Mouse (Mus musculus) MEL (cell line): ENCODE results near the gene Ppp2r2c. TPM values are rescaled to one million over a fixed set of nuclear protein-coding genes. Genes with fewer than 3 reads are reported as not detected.
"Not testable (repeated sequence)": the region's sequence is repeated elsewhere in the genome, so short reads cannot be mapped to it uniquely, and the experiment has no call there.

Experiments used
- DNase-seq: peaks from one replicate; pipeline ENCODE4 v3.0.0; 2011; ENCODE audit warnings: low read depth, low spot score
- H3K27ac ChIP-seq: 2 replicates; pipeline ENCODE4 v1.5.1; 2012; ENCODE audit warnings: low read depth, mild to moderate bottlenecking, control low read depth, low read length, moderate library complexity; ENCODE audit not compliant: control insufficient read depth
- H3K27me3 ChIP-seq, 2 experiments: fragments of 150-350 bp in 1 of 2; sonication (generic) in 1 of 2; 2 replicates each; pipeline ENCODE4 v1.6.1; 2012; ENCODE audit warnings: low read length in 2 of 2, mild to moderate bottlenecking in 2 of 2, improper control_type of control experiment in 1 of 2, moderate library complexity in 1 of 2; ENCODE audit not compliant: insufficient read depth in 2 of 2, control insufficient read depth in 1 of 2
- H3K36me3 ChIP-seq, 2 experiments: 2 replicates each; pipeline ENCODE4 v1.6.1; 2012 to 2014; ENCODE audit warnings: low read length in 2 of 2, improper control_type of control experiment in 1 of 2, inconsistent platforms in 1 of 2, mild to moderate bottlenecking in 1 of 2; ENCODE audit not compliant: insufficient read depth in 2 of 2, control insufficient read depth in 1 of 2
- H3K4me1 ChIP-seq, 2 experiments: fragments of 150-350 bp in 1 of 2; sonication (generic) in 1 of 2; 2 replicates each; pipeline ENCODE4 v1.6.1; 2012; ENCODE audit warnings: low read length in 2 of 2, improper control_type of control experiment in 1 of 2, mild to moderate bottlenecking in 1 of 2; ENCODE audit not compliant: insufficient read depth in 2 of 2, control insufficient read depth in 1 of 2
- H3K4me3 ChIP-seq, 2 experiments: fragments of 150-350 bp in 1 of 2; sonication (generic) in 1 of 2; 2 replicates each; pipeline ENCODE4 v1.5.1; 2012; ENCODE audit warnings: low read depth in 2 of 2, low read length in 2 of 2, mild to moderate bottlenecking in 2 of 2, moderate library complexity in 2 of 2, control low read depth in 1 of 2, improper control_type of control experiment in 1 of 2; ENCODE audit not compliant: control insufficient read depth in 1 of 2, insufficient read depth in 1 of 2
- H3K79me2 ChIP-seq: 2 replicates; pipeline ENCODE4 v1.6.1; 2012; ENCODE audit warnings: mild to moderate bottlenecking, low read length, moderate library complexity; ENCODE audit not compliant: control insufficient read depth, poor library complexity, insufficient read depth
- H3K9ac ChIP-seq: 2 replicates; pipeline ENCODE4 v1.6.1; 2012; ENCODE audit warnings: low read depth, mild to moderate bottlenecking, control low read depth, low read length, moderate library complexity; ENCODE audit not compliant: control insufficient read depth, poor library complexity, severe bottlenecking
- H3K9me3 ChIP-seq: fragments of 150-350 bp; sonication (generic); replicated peaks from 2 replicates; pipeline ENCODE4 v1.6.1; 2012; ENCODE audit warnings: mild to moderate bottlenecking, low read length, improper control_type of control experiment, moderate library complexity; ENCODE audit not compliant: insufficient read depth
- BHLHE40 ChIP-seq: IDR thresholded peaks from 2 replicates; pipeline ENCODE4 v1.6.1; 2012; ENCODE audit warnings: low read depth, mild to moderate bottlenecking, inconsistent platforms, low read length, improper control_type of control experiment, borderline replicate concordance
- E2F4 ChIP-seq: IDR thresholded peaks from 2 replicates; pipeline ENCODE4 v1.6.1; 2011; ENCODE audit warnings: low read depth, low read length, improper control_type of control experiment, borderline replicate concordance
- ETS1 ChIP-seq: IDR thresholded peaks from 2 replicates; pipeline ENCODE4 v1.6.1; 2012; ENCODE audit warnings: low read depth, mild to moderate bottlenecking, inconsistent platforms, low read length, improper control_type of control experiment, moderate library complexity
- GABPA ChIP-seq: IDR thresholded peaks from 2 replicates; pipeline ENCODE4 v1.6.1; 2012; ENCODE audit warnings: low read depth, mild to moderate bottlenecking, inconsistent platforms, low read length, improper control_type of control experiment, moderate library complexity
- GATA1 ChIP-seq: IDR thresholded peaks from 2 replicates; pipeline ENCODE4 v1.6.1; 2011; ENCODE audit warnings: low read depth, low read length, improper control_type of control experiment
- HCFC1 ChIP-seq: IDR thresholded peaks from 2 replicates; pipeline ENCODE4 v1.6.1; 2012; ENCODE audit warnings: low read depth, mild to moderate bottlenecking, inconsistent platforms, low read length, improper control_type of control experiment, moderate library complexity
- KAT2A ChIP-seq: conservative IDR thresholded peaks from 2 replicates; pipeline ENCODE4 v1.6.1; 2012; ENCODE audit warnings: low read depth, low read length, improper control_type of control experiment, inconsistent platforms
- MEF2A ChIP-seq: IDR thresholded peaks from 2 replicates; pipeline ENCODE4 v1.6.1; 2014; ENCODE audit warnings: low read depth, mild to moderate bottlenecking, inconsistent platforms, low read length, improper control_type of control experiment; ENCODE audit not compliant: poor library complexity, insufficient replicate concordance, severe bottlenecking; ENCODE audit errors: extremely low read depth
- MYC ChIP-seq: IDR thresholded peaks from 2 replicates; pipeline ENCODE4 v1.6.1; 2011; ENCODE audit warnings: low read depth, mild to moderate bottlenecking, low read length, improper control_type of control experiment, moderate library complexity
- NELFE ChIP-seq: IDR thresholded peaks from 2 replicates; pipeline ENCODE4 v1.6.1; 2011; ENCODE audit warnings: low read depth, low read length, improper control_type of control experiment
- NRF1 ChIP-seq: IDR thresholded peaks from 2 replicates; pipeline ENCODE4 v1.6.1; 2014; ENCODE audit warnings: low read depth, mild to moderate bottlenecking, inconsistent platforms, low read length, improper control_type of control experiment, moderate library complexity; ENCODE audit not compliant: poor library complexity, insufficient read depth, severe bottlenecking
- RAD21 ChIP-seq: IDR thresholded peaks from 2 replicates; pipeline ENCODE4 v1.6.1; 2011; ENCODE audit warnings: mild to moderate bottlenecking, low read depth, low read length, improper control_type of control experiment
- SIN3A ChIP-seq: IDR thresholded peaks from 2 replicates; pipeline ENCODE4 v1.6.1; 2012; ENCODE audit warnings: low read length, improper control_type of control experiment, inconsistent platforms
- TBP ChIP-seq: IDR thresholded peaks from 2 replicates; pipeline ENCODE4 v1.8.0; 2011; ENCODE audit warnings: low read depth, low read length, improper control_type of control experiment
- UBTF ChIP-seq: IDR thresholded peaks from 2 replicates; pipeline ENCODE4 v1.6.1; 2012; ENCODE audit warnings: low read depth, mild to moderate bottlenecking, inconsistent platforms, low read length, improper control_type of control experiment, moderate library complexity, borderline replicate concordance; ENCODE audit not compliant: insufficient read depth
- USF1 ChIP-seq: IDR thresholded peaks from 2 replicates; pipeline ENCODE4 v1.6.1; 2014; ENCODE audit warnings: low read depth, mild to moderate bottlenecking, inconsistent platforms, low read length, improper control_type of control experiment, moderate library complexity
- ZMIZ1 ChIP-seq: IDR thresholded peaks from 2 replicates; pipeline ENCODE4 v1.6.1; 2012; ENCODE audit warnings: low read depth, mild to moderate bottlenecking, inconsistent platforms, low read length, improper control_type of control experiment, moderate library complexity
- polyA plus RNA-seq, 2 experiments: library from polyadenylated mRNA; stranded (reverse) in 1 of 2; unstranded in 1 of 2; fragments of >175 nt in 1 of 2; fragments of >200 nt in 1 of 2; gene quantifications; 2 replicates each; pipeline versions ENCODE4 v1.2.1 to v1.2.4; 2012; ENCODE audit warnings: low replicate concordance in 2 of 2, low read depth in 1 of 2; ENCODE audit not compliant: insufficient read length in 2 of 2, insufficient read depth in 1 of 2, missing spikeins in 1 of 2
- total RNA-seq: library from RNA; depleted of rRNA; stranded (reverse); fragments of 300-350 nt; gene quantifications from 2 replicates; pipeline ENCODE4 v1.2.3, GENCODE M21; 2012

Ppp2r2c gene
- total and polyA plus RNA-seq, 3 experiments, result not detected

DNA sequence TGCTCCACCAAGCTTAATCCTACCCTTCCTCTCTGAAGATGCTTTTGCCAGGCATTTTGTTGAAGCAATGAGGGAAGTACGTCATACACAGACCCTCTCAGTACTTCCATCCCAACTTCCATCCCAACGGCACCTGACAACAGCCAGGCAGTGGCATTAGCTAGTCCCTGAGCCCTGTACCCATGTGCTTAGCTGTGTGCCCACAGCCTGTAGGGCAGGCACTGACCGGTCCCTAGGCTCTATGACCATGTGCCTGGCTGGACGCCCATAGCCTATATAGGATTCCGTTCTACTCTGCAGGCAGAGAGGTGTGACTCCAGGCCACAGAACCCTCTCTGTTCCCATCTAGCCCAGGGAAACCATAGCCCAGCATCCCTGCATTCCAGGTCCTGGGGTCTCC is 69.7 kb downstream of the Ppp2r2c start:
- Histone ChIP-seq H3K27me3 (no peaks in the 10 kb centered on the region), H3K79me2 (no peaks in the 10 kb centered on the region), H3K9me3 (no peaks in the 10 kb centered on the region), H3K36me3 (no peaks in the 10 kb centered on the region), H3K4me3 (no peak overlapping the region), H3K4me1 (no peaks in the 10 kb centered on the region)
- no peak for DNase-seq
- no peak for TF ChIP-seq MYC
- TF ChIP-seq MEF2A, result no peak
- TF ChIP-seq BHLHE40, result no peak
- no peak for TF ChIP-seq ZMIZ1
- TF ChIP-seq GATA1, result no peak
- no peak for TF ChIP-seq HCFC1
- no peak for TF ChIP-seq UBTF
- no peak for TF ChIP-seq SIN3A
- TF ChIP-seq RAD21, result no peak
- no peak for TF ChIP-seq NELFE
- TF ChIP-seq KAT2A, result no peak
- TF ChIP-seq USF1, result no peak
- TF ChIP-seq NRF1, result no peak
- TF ChIP-seq TBP, result no peak
- no peak for TF ChIP-seq GABPA
- TF ChIP-seq E2F4, result no peak
- TF ChIP-seq ETS1, result no peak
- TF ChIP-seq, all 39 proteins: peak for 0
- Histone ChIP-seq H3K27ac (no peak overlapping the region), H3K9ac (no peak overlapping the region)

DNA sequence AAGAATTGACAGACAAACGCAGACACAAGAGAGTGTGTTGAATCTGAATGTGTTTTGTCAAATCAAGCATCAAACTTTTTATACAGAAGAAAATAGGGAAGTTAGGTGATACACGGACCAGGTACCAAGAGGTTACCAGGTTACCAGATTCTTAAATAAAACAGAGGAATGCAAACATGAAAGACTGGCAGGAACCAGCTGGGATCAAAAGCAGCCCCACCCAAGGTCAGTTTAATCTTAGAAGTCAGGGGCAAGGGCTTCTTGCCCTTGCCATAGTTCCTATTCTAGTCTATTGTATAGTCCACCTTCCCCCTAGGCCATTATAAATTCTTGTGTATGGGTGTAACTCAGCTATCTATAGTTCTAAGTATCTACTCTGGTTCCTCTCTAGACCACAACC is 70.7 kb downstream of the Ppp2r2c start:
- H3K9me3 ChIP-seq, H3K4me3 ChIP-seq, DNase-seq: not testable (repeated sequence)

More for the DNA sequence above, 70.7 kb downstream of the Ppp2r2c start:
- H3K4me1 ChIP-seq, H3K27me3 ChIP-seq, H3K79me2 ChIP-seq, H3K36me3 ChIP-seq, H3K27ac ChIP-seq, H3K9ac ChIP-seq: not testable (repeated sequence)
